Mouse (Mus musculus) kidney, adult 2 months (tissue): ENCODE results near the gene Prr19.

Experiments used
- CTCF ChIP-seq: fragments of 200-500 bp; conservative IDR thresholded peaks from 2 replicates; pipeline ENCODE4 v1.5.1; 2011; ENCODE audit warnings: low read depth, mild to moderate bottlenecking, control low read depth, low read length, moderate library complexity, mixed read lengths; ENCODE audit not compliant: insufficient read depth, insufficient read length
- POLR2A ChIP-seq: fragments of 200-500 bp; IDR thresholded peaks from one replicate; pipeline ENCODE4 v1.6.1; 2011; ENCODE audit warnings: low read depth, low read length, control low read depth

DNA sequence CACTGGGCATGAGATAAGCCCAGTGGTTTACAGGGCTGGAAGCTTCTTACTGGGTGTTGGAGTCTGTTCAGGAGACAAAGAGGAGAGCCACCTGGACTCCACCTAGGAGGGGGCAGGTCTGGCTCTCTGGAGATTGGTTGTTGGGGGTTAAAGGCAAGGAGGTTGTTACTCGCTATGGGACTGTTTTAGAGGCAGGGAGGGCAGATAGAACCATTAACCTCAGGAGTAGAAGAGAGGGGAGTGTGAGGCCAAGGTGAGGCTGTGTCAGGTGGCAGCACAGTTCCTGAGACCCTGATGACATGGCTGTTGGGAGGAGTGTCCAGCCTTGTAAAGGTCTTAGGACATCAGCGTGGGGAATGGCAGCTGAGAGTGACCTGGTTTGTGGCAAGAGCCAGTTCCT lies 17.0 kb upstream of the Prr19 start:
- TF ChIP-seq CTCF (no peak), POLR2A (no peak)
